Mouse (Mus musculus) CH12.LX (cell line): ENCODE results near the gene Fyco1. TPM values are rescaled to one million over a fixed set of nuclear protein-coding genes. Genes with fewer than 3 reads are reported as not detected.

Experiments
- DNase-seq: peaks from one replicate; pipeline ENCODE4 v3.0.0-alpha.2; 2013; ENCODE audit errors: extremely low read depth
- H3K27ac ChIP-seq: 2 replicates; pipeline ENCODE4 v1.5.1; 2012; ENCODE audit warnings: low read depth, mild to moderate bottlenecking, control low read depth, moderate library complexity; ENCODE audit not compliant: insufficient read depth
- H3K27me3 ChIP-seq: replicated peaks from 2 replicates; pipeline ENCODE3; 2012; ENCODE audit warnings: inconsistent platforms
- H3K36me3 ChIP-seq, 2 experiments: replicated peaks in 1 of 2; 2 replicates each; pipeline versions ENCODE3 to v1.6.1; 2012; ENCODE audit warnings: inconsistent platforms in 1 of 2, low read length in 1 of 2, mild to moderate bottlenecking in 1 of 2, mixed read lengths in 1 of 2, moderate library complexity in 1 of 2; ENCODE audit not compliant: control insufficient read depth in 1 of 2, insufficient read depth in 1 of 2
- H3K4me1 ChIP-seq, 2 experiments: 2 replicates each; pipeline ENCODE4 v1.6.1; 2012; ENCODE audit warnings: inconsistent platforms in 1 of 2, moderate library complexity in 1 of 2; ENCODE audit not compliant: insufficient read depth in 2 of 2, control insufficient read depth in 1 of 2
- H3K4me2 ChIP-seq: 2 replicates; pipeline ENCODE4 v1.6.1; 2012; ENCODE audit warnings: low read depth, mild to moderate bottlenecking, control low read depth; ENCODE audit not compliant: poor library complexity, insufficient read depth, severe bottlenecking
- H3K4me3 ChIP-seq, 3 experiments: fragments of 150-350 bp in 1 of 3; sonication (generic) in 1 of 3; replicated peaks in 1 of 3; 2 replicates each; pipeline versions ENCODE3 to v1.5.1; 2011 to 2012; ENCODE audit warnings: low read depth in 2 of 3, low read length in 2 of 3, mild to moderate bottlenecking in 2 of 3, moderate library complexity in 2 of 3, control low read depth in 1 of 3, improper control_type of control experiment in 1 of 3, inconsistent platforms in 1 of 3, mixed read lengths in 1 of 3; ENCODE audit not compliant: poor library complexity in 1 of 3
- H3K79me2 ChIP-seq: replicated peaks from 2 replicates; pipeline ENCODE4 v1.6.1; 2012; ENCODE audit warnings: mild to moderate bottlenecking, moderate library complexity; ENCODE audit not compliant: control insufficient read depth, poor library complexity, insufficient read depth, severe bottlenecking; ENCODE audit errors: extremely low read depth
- H3K9ac ChIP-seq: 2 replicates; pipeline ENCODE4 v1.6.1; 2012; ENCODE audit warnings: low read depth, mild to moderate bottlenecking, control low read depth, moderate library complexity; ENCODE audit not compliant: insufficient read depth
- H3K9me3 ChIP-seq: replicated peaks from 2 replicates; pipeline ENCODE3; 2012; ENCODE audit warnings: low read length, inconsistent platforms, mixed read lengths
- BHLHE40 ChIP-seq: IDR thresholded peaks from 2 replicates; pipeline ENCODE4 v1.6.1; 2011; ENCODE audit warnings: mild to moderate bottlenecking, low read depth, low read length, improper control_type of control experiment
- CHD1 ChIP-seq: IDR thresholded peaks from 2 replicates; pipeline ENCODE4 v1.6.1; 2012; ENCODE audit warnings: low read depth, low read length, improper control_type of control experiment, inconsistent platforms
- CHD2 ChIP-seq: IDR thresholded peaks from 2 replicates; pipeline ENCODE4 v1.6.1; 2011; ENCODE audit warnings: low read length, improper control_type of control experiment
- CTCF ChIP-seq, 2 experiments: IDR thresholded peaks in 1 of 2; conservative IDR thresholded peaks in 1 of 2; 2 replicates each; pipeline ENCODE4 v1.5.1; 2011 to 2012; ENCODE audit warnings: low read depth in 2 of 2, low read length in 2 of 2, improper control_type of control experiment in 1 of 2, inconsistent platforms in 1 of 2, mild to moderate bottlenecking in 1 of 2, moderate library complexity in 1 of 2
- E2F4 ChIP-seq: IDR thresholded peaks from 2 replicates; pipeline ENCODE4 v1.6.1; 2011; ENCODE audit warnings: low read depth, low read length, improper control_type of control experiment; ENCODE audit not compliant: insufficient replicate concordance
- ELF1 ChIP-seq: IDR thresholded peaks from 2 replicates; pipeline ENCODE4 v1.6.1; 2014; ENCODE audit warnings: low read depth, mild to moderate bottlenecking, inconsistent platforms, low read length, improper control_type of control experiment
- ETS1 ChIP-seq: conservative IDR thresholded peaks from 2 replicates; pipeline ENCODE4 v1.6.1; 2012; ENCODE audit warnings: low read depth, mild to moderate bottlenecking, inconsistent platforms, low read length, improper control_type of control experiment, moderate library complexity
- GABPA ChIP-seq: IDR thresholded peaks from 2 replicates; pipeline ENCODE4 v1.6.1; 2012; ENCODE audit warnings: low read depth, low read length, improper control_type of control experiment, inconsistent platforms; ENCODE audit not compliant: insufficient replicate concordance
- IRF4 ChIP-seq: IDR thresholded peaks from 2 replicates; pipeline ENCODE4 v1.6.1; 2014; ENCODE audit warnings: low read depth, mild to moderate bottlenecking, inconsistent platforms, low read length, improper control_type of control experiment
- JUN ChIP-seq: IDR thresholded peaks from 2 replicates; pipeline ENCODE4 v1.6.1; 2011; ENCODE audit warnings: low read depth, mild to moderate bottlenecking, low read length, improper control_type of control experiment, moderate library complexity; ENCODE audit not compliant: insufficient read depth
- JUND ChIP-seq: conservative IDR thresholded peaks from 2 replicates; pipeline ENCODE4 v1.6.1; 2011; ENCODE audit warnings: low read depth, low read length, improper control_type of control experiment
- KAT2A ChIP-seq: IDR thresholded peaks from 2 replicates; pipeline ENCODE4 v1.6.1; 2012; ENCODE audit warnings: low read length, improper control_type of control experiment, inconsistent platforms; ENCODE audit not compliant: insufficient replicate concordance
- MAFK ChIP-seq: IDR thresholded peaks from 2 replicates; pipeline ENCODE4 v1.6.1; 2011; ENCODE audit warnings: low read length, improper control_type of control experiment; ENCODE audit not compliant: insufficient replicate concordance
- MAZ ChIP-seq: IDR thresholded peaks from 2 replicates; pipeline ENCODE4 v1.6.1; 2012; ENCODE audit warnings: low read depth, mild to moderate bottlenecking, inconsistent platforms, low read length, improper control_type of control experiment, moderate library complexity
- MEF2A ChIP-seq: IDR thresholded peaks from 2 replicates; pipeline ENCODE4 v1.6.1; 2014; ENCODE audit warnings: low read depth, mild to moderate bottlenecking, inconsistent platforms, low read length, improper control_type of control experiment, borderline replicate concordance
- MXI1 ChIP-seq: IDR thresholded peaks from 2 replicates; pipeline ENCODE4 v1.6.1; 2011; ENCODE audit warnings: mild to moderate bottlenecking, low read depth, low read length, improper control_type of control experiment
- MYC ChIP-seq: IDR thresholded peaks from 2 replicates; pipeline ENCODE4 v1.6.1; 2011; ENCODE audit warnings: low read depth, mild to moderate bottlenecking, improper control_type of control experiment, low read length
- NELFE ChIP-seq: IDR thresholded peaks from 2 replicates; pipeline ENCODE4 v1.6.1; 2011; ENCODE audit warnings: low read depth, low read length, improper control_type of control experiment
- NRF1 ChIP-seq: IDR thresholded peaks from 2 replicates; pipeline ENCODE4 v1.6.1; 2014; ENCODE audit warnings: low read depth, mild to moderate bottlenecking, inconsistent platforms, low read length, improper control_type of control experiment, moderate library complexity
- PAX5 ChIP-seq: IDR thresholded peaks from 2 replicates; pipeline ENCODE4 v1.6.1; 2012; ENCODE audit warnings: low read length, inconsistent platforms, mixed read lengths
- POLR2AphosphoS2 ChIP-seq: IDR thresholded peaks from 2 replicates; pipeline ENCODE4 v1.6.1; 2011; ENCODE audit warnings: low read depth, low read length, improper control_type of control experiment
- RAD21 ChIP-seq: IDR thresholded peaks from 2 replicates; pipeline ENCODE4 v1.6.1; 2011; ENCODE audit warnings: low read depth, mild to moderate bottlenecking, low read length, improper control_type of control experiment, moderate library complexity
- RCOR1 ChIP-seq: conservative IDR thresholded peaks from 2 replicates; pipeline ENCODE4 v1.6.1; 2012; ENCODE audit warnings: low read depth, mild to moderate bottlenecking, inconsistent platforms, low read length, improper control_type of control experiment
- SIN3A ChIP-seq: IDR thresholded peaks from 2 replicates; pipeline ENCODE4 v1.6.1; 2012; ENCODE audit warnings: low read length, improper control_type of control experiment, inconsistent platforms
- SMC3 ChIP-seq: IDR thresholded peaks from 2 replicates; pipeline ENCODE4 v1.6.1; 2011; ENCODE audit warnings: low read depth, low read length, improper control_type of control experiment
- TBP ChIP-seq: conservative IDR thresholded peaks from 2 replicates; pipeline ENCODE4 v1.6.1; 2011; ENCODE audit warnings: low read depth, low read length, improper control_type of control experiment
- TCF12 ChIP-seq: IDR thresholded peaks from 2 replicates; pipeline ENCODE4 v1.6.1; 2014; ENCODE audit warnings: low read depth, mild to moderate bottlenecking, inconsistent platforms, low read length, improper control_type of control experiment
- UBTF ChIP-seq: IDR thresholded peaks from 2 replicates; pipeline ENCODE4 v1.6.1; 2012; ENCODE audit warnings: low read depth, mild to moderate bottlenecking, inconsistent platforms, low read length, improper control_type of control experiment, moderate library complexity
- USF1 ChIP-seq: IDR thresholded peaks from 2 replicates; pipeline ENCODE4 v1.6.1; 2014; ENCODE audit warnings: low read depth, mild to moderate bottlenecking, inconsistent platforms, low read length, improper control_type of control experiment
- USF2 ChIP-seq: conservative IDR thresholded peaks from 2 replicates; pipeline ENCODE4 v1.6.1; 2011; ENCODE audit warnings: low read depth, low read length, improper control_type of control experiment
- ZC3H11A ChIP-seq: IDR thresholded peaks from 2 replicates; pipeline ENCODE4 v1.6.1; 2012; ENCODE audit warnings: low read depth, mild to moderate bottlenecking, inconsistent platforms, low read length, improper control_type of control experiment
- ZKSCAN1 ChIP-seq: IDR thresholded peaks from 2 replicates; pipeline ENCODE4 v1.6.1; 2012; ENCODE audit warnings: low read depth, inconsistent platforms, low read length, improper control_type of control experiment, borderline replicate concordance
- ZMIZ1 ChIP-seq: IDR thresholded peaks from 2 replicates; pipeline ENCODE4 v1.6.1; 2012; ENCODE audit warnings: low read depth, mild to moderate bottlenecking, inconsistent platforms, low read length, improper control_type of control experiment
- ZNF384 ChIP-seq: IDR thresholded peaks from 2 replicates; pipeline ENCODE4 v1.6.1; 2012; ENCODE audit warnings: low read depth, low read length, improper control_type of control experiment, inconsistent platforms
- dilution Hi-C: fragments of 300-500 bp; cut with MboI; formaldehyde crosslinking; loops from 2 replicates; pipeline ENCODE4 v1.14.3; 2020; ENCODE audit warnings: low sequenced_read_pairs; ENCODE audit not compliant: extremely low pct_unique_long_range_greater_than_20kb, extremely low pct_ligation_motif_present
- in situ Hi-C: fragments of 300-500 bp; cut with MboI; formaldehyde crosslinking; loops from 3 replicates; pipeline ENCODE4 v1.14.3; 2019; ENCODE audit warnings: low sequenced_read_pairs, low pct_ligation_motif_present, low pct_unique_long_range_greater_than_20kb, mixed read lengths
- polyA plus RNA-seq: library from polyadenylated mRNA; unstranded; fragments of >175 nt; gene quantifications from 2 replicates; pipeline ENCODE4 v1.2.1, GENCODE M21; 2012; ENCODE audit warnings: low read depth; ENCODE audit not compliant: insufficient read length
- total RNA-seq, 2 experiments: library from RNA; depleted of rRNA; stranded (reverse); fragments of 300-350 nt in 1 of 2; fragments of >200 nt in 1 of 2; gene quantifications; 2 replicates each; pipeline ENCODE4 v1.2.3; 2012 to 2014

The Fyco1 gene
- total and polyA plus RNA-seq, 3 experiments, result 2.1 to 10.2 (median 6.0) TPM

DNA sequence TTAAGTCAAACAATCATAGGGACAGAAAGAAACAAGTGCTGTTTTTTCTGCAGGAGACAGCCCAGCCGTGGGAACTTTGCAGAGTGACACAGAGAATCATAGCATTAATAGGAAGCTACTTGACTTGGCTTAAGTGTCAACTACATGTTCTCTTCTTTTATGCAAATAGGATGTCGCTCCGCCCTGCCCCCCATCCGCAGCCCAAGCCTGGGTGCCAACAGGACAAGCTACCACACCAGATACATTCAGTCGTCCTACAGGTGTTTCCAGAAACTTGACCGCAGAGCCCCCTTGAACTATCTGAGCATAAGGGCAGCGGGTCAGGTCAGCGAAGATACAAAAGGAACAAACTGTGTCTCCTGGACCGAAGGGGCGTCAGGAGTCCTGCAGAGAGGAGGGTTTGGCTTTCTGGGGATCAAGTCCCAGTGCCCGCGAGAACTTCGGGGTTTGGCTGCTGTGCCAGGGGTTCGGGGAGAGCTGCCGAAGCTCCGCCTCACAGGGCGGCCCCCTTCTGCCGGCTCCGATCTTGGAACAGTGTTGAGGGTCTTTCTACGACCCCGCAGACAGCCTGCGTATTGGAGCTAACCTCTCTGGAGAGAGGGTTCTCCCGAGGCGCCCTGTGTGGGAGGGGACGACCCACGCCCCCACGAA is 512 bp downstream of the Fyco1 start (continued):
- TF ChIP-seq GABPA (no peak), RCOR1 (peak; percentile 62; the same call in 1 of the 2 replicates), ZC3H11A (no peak), USF2 (no peak), SMC3 (0 out of 2 replicates have a peak, but pooled peaks have one; percentile 0), TBP (peak; percentile 71; the same call in 1 of the 2 replicates), USF1 (no peak)

GRCm38 (mm10) chr9:123850705-123851061 is 1.0 kb downstream of the Fyco1 start:
- Histone ChIP-seq H3K36me3 (peaks cover 0 to 4% of the 10 kb centered on the region in 2 experiments), H3K79me2 (peaks cover 29% of the 10 kb centered on the region), H3K9me3 (no peaks in the 10 kb centered on the region), H3K4me2 (peak overlapping the region; percentile 98; the same call in 1 of the 2 replicates), H3K4me3 (peak overlapping the region; percentile 78 to 90 (median 83)), H3K9ac (peak overlapping the region; percentile 98), H3K27me3 (no peaks in the 10 kb centered on the region), H3K27ac (peak overlapping the region; percentile 98), H3K4me1 (peaks cover 16 to 53% of the 10 kb centered on the region in 2 experiments)
- dilution Hi-C loops (no loop called here), in situ Hi-C loops (no loop called here)
- peak; percentile 86 for DNase-seq
- no peak for TF ChIP-seq CTCF (conservative IDR thresholded peaks at IDR 0.05 in 1 of 2, IDR thresholded peaks at IDR 0.05 in 1 of 2; ENCODE audit: low read depth in 2 of 2, low read length in 2 of 2)
- no peak for TF ChIP-seq E2F4
- no peak for TF ChIP-seq TCF12
- no peak for TF ChIP-seq PAX5
- TF ChIP-seq ELF1, result no peak
- TF ChIP-seq ZKSCAN1, result no peak
- no peak for TF ChIP-seq ETS1
- TF ChIP-seq GABPA, result no peak
- TF ChIP-seq JUN, result peak; percentile 37; the same call in 1 of the 2 replicates
- TF ChIP-seq JUND, result 0 out of 2 replicates have a peak, but pooled peaks have one; percentile 20
- peak; percentile 90 for TF ChIP-seq SIN3A
- peak; percentile 30; the same call in 1 of the 2 replicates for TF ChIP-seq ZNF384
- TF ChIP-seq MXI1, result peak; percentile 62
- no peak for TF ChIP-seq RCOR1
- peak; percentile 31; the same call in 1 of the 2 replicates for TF ChIP-seq NRF1
- TF ChIP-seq MEF2A, result peak; percentile 90
- no peak for TF ChIP-seq UBTF
- TF ChIP-seq MAFK, result 0 out of 2 replicates have a peak, but pooled peaks have one; percentile 3
- no peak for TF ChIP-seq POLR2AphosphoS2
- TF ChIP-seq NELFE, result no peak
- TF ChIP-seq USF1, result no peak
- TF ChIP-seq BHLHE40, result no peak; the same call in 1 of the 2 replicates
- TF ChIP-seq CHD1, result peak; percentile 93; the same call in 1 of the 2 replicates
- no peak; the same call in 1 of the 2 replicates for TF ChIP-seq TBP
- TF ChIP-seq SMC3, result peak; percentile 28; the same call in 1 of the 2 replicates
- TF ChIP-seq CHD2, result peak; percentile 90
- TF ChIP-seq IRF4, result no peak
- TF ChIP-seq MYC, result peak; percentile 81
- TF ChIP-seq KAT2A, result no peak
- TF ChIP-seq MAZ, result no peak
- peak; percentile 47; the same call in 1 of the 2 replicates for TF ChIP-seq ZMIZ1
- TF ChIP-seq ZC3H11A, result no peak
- peak; percentile 11 for TF ChIP-seq RAD21
